Mouse (Mus musculus): Measurements from ENCODE around the gene Pax5. TPM values are rescaled to one million over a fixed set of nuclear protein-coding genes. Genes with fewer than 3 reads are reported as not detected.

Pax5 gene
- polyA plus RNA-seq, 1 experiment from 2014 or later = 7.8 TPM

GRCm38 (mm10) chr4:44672216-44672937, 37.9 kb downstream of the Pax5 start:
- Histone ChIP-seq H3K9me3 (no peaks in the 10 kb centered on the region), H3K9ac (no peak overlapping the region), H3K4me3 (no peak overlapping the region), H3K27ac (no peak overlapping the region), H3K4me1 (no peaks in the 10 kb centered on the region), H3K36me3 (replicated peaks) (no peaks in the 10 kb centered on the region), H3K27me3 (replicated peaks) (peaks cover 8% of the 10 kb centered on the region), H3K4me2 (no peak overlapping the region)
- WGBS = 70% methylated on average over 10 of the region's 10 CpGs
- ATAC-seq (replicated peaks) = no peak

GRCm38 (mm10) chr4:44671486-44671885, 38.8 kb downstream of the Pax5 start:
- no peaks in the 10 kb centered on the region for H3K4me1 ChIP-seq
- no peak overlapping the region for H3K4me3 ChIP-seq
- H3K27me3 ChIP-seq (replicated peaks) = peaks cover 16% of the 10 kb centered on the region
- no peak for ATAC-seq (replicated peaks)
- no peaks in the 10 kb centered on the region for H3K36me3 ChIP-seq (replicated peaks)
- no peak overlapping the region for H3K27ac ChIP-seq
- H3K9ac ChIP-seq = no peak overlapping the region
- H3K9me3 ChIP-seq = no peaks in the 10 kb centered on the region
- H3K4me2 ChIP-seq = no peak overlapping the region
- WGBS = 88% methylated on average over 3 of the region's 3 CpGs

- Histone ChIP-seq H3K9me3 (no peaks in the 10 kb centered on the region), H3K4me2 (no peak overlapping the region), H3K9ac (no peak overlapping the region), H3K36me3 (replicated peaks) (no peaks in the 10 kb centered on the region), H3K27me3 (replicated peaks) (peaks cover 20% of the 10 kb centered on the region), H3K4me3 (no peak overlapping the region), H3K4me1 (no peaks in the 10 kb centered on the region), H3K27ac (no peak overlapping the region)
- 88% methylated on average over 2 of the region's 2 CpGs for WGBS
- ATAC-seq (replicated peaks) = no peak
These were observed 39.3 kb downstream of the Pax5 start for GRCm38 (mm10) chr4:44671035-44671434.

GRCm38 (mm10) chr4:44670380-44670779, 39.9 kb downstream of the Pax5 start:
- H3K4me1 ChIP-seq = no peaks in the 10 kb centered on the region
- H3K9me3 ChIP-seq = no peaks in the 10 kb centered on the region
- H3K4me3 ChIP-seq = no peak overlapping the region
- ATAC-seq (replicated peaks) = no peak
- peaks cover 25% of the 10 kb centered on the region for H3K27me3 ChIP-seq (replicated peaks)
- H3K4me2 ChIP-seq = no peak overlapping the region
- WGBS = 80% methylated on average over 4 of the region's 4 CpGs
- no peak overlapping the region for H3K27ac ChIP-seq
- no peak overlapping the region for H3K9ac ChIP-seq
- H3K36me3 ChIP-seq (replicated peaks) = no peaks in the 10 kb centered on the region

- no peak overlapping the region for H3K27ac ChIP-seq
- 92% methylated on average over 7 of the region's 7 CpGs for whole genome bisulfite sequencing
- H3K4me3 ChIP-seq = no peak overlapping the region
- no peak overlapping the region for H3K4me2 ChIP-seq
- H3K9ac ChIP-seq = no peak overlapping the region
- ATAC-seq (replicated peaks) = no peak
- peaks cover 2% of the 10 kb centered on the region for H3K4me1 ChIP-seq
- H3K9me3 ChIP-seq = no peaks in the 10 kb centered on the region
- H3K27me3 ChIP-seq (replicated peaks) = peaks cover 30% of the 10 kb centered on the region
- H3K36me3 ChIP-seq (replicated peaks) = no peaks in the 10 kb centered on the region
These were observed 40.7 kb downstream of the Pax5 start for GRCm38 (mm10) chr4:44669485-44670181.

GRCm38 (mm10) chr4:44668574-44668973, 41.7 kb downstream of the Pax5 start:
- Histone ChIP-seq H3K9ac (no peak overlapping the region), H3K27me3 (replicated peaks) (peaks cover 28% of the 10 kb centered on the region), H3K9me3 (no peaks in the 10 kb centered on the region), H3K4me2 (no peak overlapping the region), H3K4me1 (peaks cover 12% of the 10 kb centered on the region), H3K36me3 (replicated peaks) (no peaks in the 10 kb centered on the region), H3K27ac (no peak overlapping the region), H3K4me3 (no peak overlapping the region)
- 69% methylated on average over 6 of the region's 6 CpGs for WGBS
- ATAC-seq (replicated peaks) = no peak

GRCm38 (mm10) chr4:44668172-44668571, 42.1 kb downstream of the Pax5 start:
- Histone ChIP-seq H3K4me3 (no peak overlapping the region), H3K36me3 (replicated peaks) (no peaks in the 10 kb centered on the region), H3K9ac (no peak overlapping the region), H3K4me2 (no peak overlapping the region), H3K27ac (no peak overlapping the region), H3K4me1 (peaks cover 15% of the 10 kb centered on the region), H3K9me3 (no peaks in the 10 kb centered on the region), H3K27me3 (replicated peaks) (peaks cover 32% of the 10 kb centered on the region)
- 73% methylated on average over 3 of the region's 3 CpGs for WGBS
- ATAC-seq (replicated peaks) = no peak

- no peaks in the 10 kb centered on the region for H3K36me3 ChIP-seq (replicated peaks)
- ATAC-seq (replicated peaks) = no peak
- no peak overlapping the region for H3K4me3 ChIP-seq
- H3K27me3 ChIP-seq (replicated peaks) = peaks cover 38% of the 10 kb centered on the region
- no peak overlapping the region for H3K27ac ChIP-seq
- H3K4me1 ChIP-seq = peaks cover 15% of the 10 kb centered on the region
- H3K9me3 ChIP-seq = no peaks in the 10 kb centered on the region
- WGBS = 82% methylated on average over 6 of the region's 6 CpGs
- H3K9ac ChIP-seq = no peak overlapping the region
- H3K4me2 ChIP-seq = no peak overlapping the region
These were observed 42.9 kb downstream of the Pax5 start for GRCm38 (mm10) chr4:44667369-44667768.

- peak overlapping the region; percentile 65 for H3K9ac ChIP-seq
- H3K36me3 ChIP-seq (replicated peaks) = no peaks in the 10 kb centered on the region
- H3K9me3 ChIP-seq = no peaks in the 10 kb centered on the region
- no peak for ATAC-seq (replicated peaks)
- H3K4me2 ChIP-seq = peak overlapping the region; percentile 98
- peaks cover 50% of the 10 kb centered on the region for H3K27me3 ChIP-seq (replicated peaks)
- peak overlapping the region; percentile 62; the same call in 1 of the 2 replicates for H3K27ac ChIP-seq
- peaks cover 15% of the 10 kb centered on the region for H3K4me1 ChIP-seq
- 14% methylated on average over 6 of the region's 6 CpGs for WGBS
- peak overlapping the region; percentile 61 for H3K4me3 ChIP-seq
These were observed 45.6 kb downstream of the Pax5 start for GRCm38 (mm10) chr4:44664767-44665056.

- H3K9ac ChIP-seq = peak overlapping the region; percentile 65
- H3K27me3 ChIP-seq (replicated peaks) = peaks cover 50% of the 10 kb centered on the region
- H3K27ac ChIP-seq = peak overlapping the region; percentile 62
- WGBS = under 1% methylated on average over 81 of the region's 81 CpGs
- ATAC-seq (replicated peaks) = peak; percentile 86
- H3K4me2 ChIP-seq = peak overlapping the region; percentile 98
- H3K36me3 ChIP-seq (replicated peaks) = no peaks in the 10 kb centered on the region
- peak overlapping the region; percentile 61 for H3K4me3 ChIP-seq
- H3K9me3 ChIP-seq = no peaks in the 10 kb centered on the region
- H3K4me1 ChIP-seq = peaks cover 15% of the 10 kb centered on the region
These were observed 46.1 kb downstream of the Pax5 start for GRCm38 (mm10) chr4:44664004-44664766.

GRCm38 (mm10) chr4:44663489-44663888, 46.8 kb downstream of the Pax5 start:
- Histone ChIP-seq H3K4me3 (peak overlapping the region; percentile 61), H3K4me2 (peak overlapping the region; percentile 98), H3K9ac (peak overlapping the region; percentile 65; the same call in 1 of the 2 replicates), H3K27ac (no peak overlapping the region), H3K27me3 (replicated peaks) (peaks cover 50% of the 10 kb centered on the region), H3K9me3 (no peaks in the 10 kb centered on the region), H3K36me3 (replicated peaks) (no peaks in the 10 kb centered on the region), H3K4me1 (peaks cover 15% of the 10 kb centered on the region)
- WGBS = 22% methylated on average over 10 of the region's 10 CpGs
- peak; percentile 56 for ATAC-seq (replicated peaks)

- 88% methylated on average over 4 of the region's 4 CpGs for WGBS
- no peaks in the 10 kb centered on the region for H3K27me3 ChIP-seq (replicated peaks)
- no peak for ATAC-seq (replicated peaks)
- no peak overlapping the region for H3K4me3 ChIP-seq
- H3K27ac ChIP-seq = no peak overlapping the region
- H3K4me1 ChIP-seq = 0 out of 2 replicates have a peak, but pooled peaks cover 4% of the 10 kb centered on the region
- no peak overlapping the region for H3K9ac ChIP-seq
- H3K9me3 ChIP-seq = no peaks in the 10 kb centered on the region
- no peak overlapping the region for H3K4me2 ChIP-seq
- no peaks in the 10 kb centered on the region for H3K36me3 ChIP-seq (replicated peaks)
These were observed 65.1 kb downstream of the Pax5 start for GRCm38 (mm10) chr4:44645181-44645580.

Measured in midbrain, embryonic 15.5 days (tissue).